Mouse (Mus musculus) liver, postnatal 0 days (tissue): Measurements from ENCODE around the gene Lsg1.

Source experiments
- CTCF ChIP-seq: sonication (generic); IDR thresholded peaks from 2 replicates; pipeline ENCODE4 v1.5.1; 2016; ENCODE audit warnings: antibody characterized with exemption, low read depth
- EP300 ChIP-seq: IDR thresholded peaks from 2 replicates; pipeline ENCODE4 v1.6.1; 2016; ENCODE audit warnings: antibody characterized with exemption, low read depth, mild to moderate bottlenecking

DNA sequence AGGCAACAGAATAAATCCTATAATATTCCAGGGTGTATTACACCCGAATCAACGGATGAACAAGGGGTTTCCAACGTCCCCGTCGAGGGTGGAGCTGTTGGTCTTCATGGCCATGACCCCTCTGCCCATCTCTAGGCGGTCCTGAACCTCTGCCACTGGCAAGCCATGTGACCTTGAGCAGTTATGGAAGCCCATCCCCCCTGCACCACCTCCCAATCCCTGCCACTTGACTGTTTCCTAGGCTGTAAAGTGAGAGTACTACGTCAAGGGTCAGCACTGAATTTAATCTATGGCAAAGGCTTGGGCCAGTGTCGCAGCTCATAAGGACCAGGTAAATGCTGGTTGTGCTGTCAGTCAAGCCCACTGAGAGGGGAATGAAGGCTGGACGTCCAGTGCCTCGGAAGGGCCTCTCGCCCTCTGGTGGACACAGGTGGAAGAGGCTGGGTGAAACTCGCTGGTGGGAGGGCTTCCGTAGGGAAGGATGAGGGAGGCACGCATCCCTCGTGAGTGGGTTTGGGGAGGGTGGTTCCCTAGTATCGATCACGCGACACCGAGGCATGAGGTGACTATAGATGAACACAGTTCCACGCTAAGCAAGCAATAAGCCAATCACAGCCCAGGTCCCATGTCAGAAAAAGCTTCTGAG, 55.5 kb downstream of the Lsg1 start:
- TF ChIP-seq CTCF (peak; percentile 89), EP300 (no peak)
